Mouse (Mus musculus) olfactory bulb, adult 2 months (tissue): ENCODE data around the gene Ss18l1.

Experiments
- CTCF ChIP-seq: fragments of 200-500 bp; IDR thresholded peaks from 2 replicates; pipeline ENCODE4 v1.5.1; 2012; ENCODE audit warnings: low read depth, mild to moderate bottlenecking, low read length, moderate library complexity; ENCODE audit not compliant: insufficient read depth
- POLR2A ChIP-seq: fragments of 200-500 bp; IDR thresholded peaks from 2 replicates; pipeline ENCODE4 v1.6.1; 2012; ENCODE audit warnings: mild to moderate bottlenecking, low read depth, low read length, moderate library complexity; ENCODE audit not compliant: insufficient read depth

DNA sequence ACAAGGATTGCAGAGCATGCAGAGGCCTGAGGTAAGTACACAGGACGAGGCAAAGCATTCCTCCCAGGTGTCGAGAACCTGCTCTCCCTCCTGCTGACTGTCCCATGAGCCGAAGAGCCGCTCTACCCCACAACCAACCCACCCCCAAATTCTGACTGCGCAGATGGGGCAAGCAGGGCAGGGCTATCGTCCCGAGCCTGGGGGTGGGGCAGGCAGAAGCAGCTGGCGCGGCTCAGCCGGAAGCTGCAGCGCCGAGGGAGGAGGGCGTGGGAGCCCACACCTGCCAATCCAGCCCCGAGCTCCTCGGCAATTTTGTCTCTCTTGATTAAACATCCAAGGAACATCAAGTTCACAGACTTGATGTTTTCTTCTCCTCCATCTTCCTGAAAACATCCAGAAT is 57.2 kb downstream of the Ss18l1 start:
- TF ChIP-seq CTCF, result no peak
- no peak for TF ChIP-seq POLR2A
